8 mouse cellular contexts compared by ENCODE assay signal in genomic region chr10:84388357-84389141, GRCm38 (mm10). TPM values are rescaled to one million over a fixed set of nuclear protein-coding genes. Genes with fewer than 3 reads are reported as not detected.
DNase-seq lines count a peak whose midpoint lies in the region; ATAC-seq lines count a peak whose summit lies in the region.

No protein-coding gene starts in this region.

- 0 out of 2 replicates have a peak overlapping the region, but pooled peaks have one; percentile 6 for H3K9ac ChIP-seq in embryonic facial prominence, embryonic 13.5 days
- peak overlapping the region; percentile 29 for H3K9ac ChIP-seq in heart, embryonic 15.5 days

- no peak overlapping the region for H3K4me3 ChIP-seq in embryonic facial prominence, embryonic 13.5 days
- H3K4me3 ChIP-seq in heart, embryonic 15.5 days, result peak overlapping the region; percentile 33
- no peak overlapping the region for H3K4me3 ChIP-seq in midbrain, embryonic 10.5 days

- peaks cover 78% of the 10 kb centered on the region for H3K4me1 ChIP-seq in embryonic facial prominence, embryonic 13.5 days
- H3K4me1 ChIP-seq in heart, embryonic 15.5 days (replicated peaks), result peaks cover 91% of the 10 kb centered on the region
- H3K4me1 ChIP-seq in midbrain, embryonic 10.5 days, result peaks cover 93% of the 10 kb centered on the region

- peak overlapping the region; percentile 57 for H3K27ac ChIP-seq in embryonic facial prominence, embryonic 13.5 days
- H3K27ac ChIP-seq in heart, embryonic 15.5 days, result peak overlapping the region; percentile 96
- peak overlapping the region; percentile 63 for H3K27ac ChIP-seq in midbrain, embryonic 10.5 days (replicated peaks)

- WGBS in embryonic facial prominence, embryonic 13.5 days, result 23% methylated on average over 22 of the region's 22 CpGs
- 11% methylated on average over 22 of the region's 22 CpGs for WGBS in heart, embryonic 15.5 days
- WGBS in midbrain, embryonic 10.5 days, result 67% methylated on average over 22 of the region's 22 CpGs

- peak overlapping the region; percentile 40 for H3K4me2 ChIP-seq in embryonic facial prominence, embryonic 13.5 days
- peak overlapping the region; percentile 58 for H3K4me2 ChIP-seq in heart, embryonic 15.5 days

- H3K27me3 ChIP-seq in embryonic facial prominence, embryonic 13.5 days, result no peaks in the 10 kb centered on the region
- H3K27me3 ChIP-seq in heart, embryonic 15.5 days, result no peaks in the 10 kb centered on the region
- no peaks in the 10 kb centered on the region for H3K27me3 ChIP-seq in midbrain, embryonic 10.5 days (ENCODE audit: low read depth, poor library complexity, severe bottlenecking)

- no peak for ATAC-seq in embryonic facial prominence, embryonic 13.5 days (ENCODE audit: insufficient number of reproducible peaks, insufficient read depth, low FRiP score, low TSS enrichment, low read depth)
- peak; percentile 74 for ATAC-seq in heart, embryonic 15.5 days (replicated peaks; ENCODE audit: insufficient number of reproducible peaks, insufficient read depth, low FRiP score, low read depth)

- H3K9me3 ChIP-seq in embryonic facial prominence, embryonic 13.5 days, result no peaks in the 10 kb centered on the region
- no peaks in the 10 kb centered on the region for H3K9me3 ChIP-seq in heart, embryonic 15.5 days (replicated peaks)
- no peaks in the 10 kb centered on the region for H3K9me3 ChIP-seq in midbrain, embryonic 10.5 days (replicated peaks)

- 0 out of 2 replicates have a peak, but pooled peaks cover 12% of the 10 kb centered on the region for H3K36me3 ChIP-seq in embryonic facial prominence, embryonic 13.5 days
- H3K36me3 ChIP-seq in heart, embryonic 15.5 days, result 0 out of 2 replicates have a peak, but pooled peaks cover 6% of the 10 kb centered on the region
- peaks cover 83% of the 10 kb centered on the region for H3K36me3 ChIP-seq in midbrain, embryonic 10.5 days

- DNase-seq in adrenal gland, postnatal 14 days, result peak; percentile 15
- DNase-seq in adrenal gland, postnatal 25 days, result no peak
- peak; percentile 42 to 58 for DNase-seq in kidney, postnatal 36 days
- DNase-seq in midbrain, embryonic 10.5 days (ENCODE audit: low spot score), result no peak
- no peak for DNase-seq in adrenal gland, adult 8-10 months
- DNase-seq in layer of hippocampus, postnatal 14 days (ENCODE audit: low spot score in 2 of 2), result no peak

RNA-seq across cellular contexts. Expression of gene Nuak1, which starts 51.8 kb away (rescaled TPM):
- 7.0 and 9.5 TPM in 2 replicates for total RNA-seq in adrenal gland, postnatal 14 days (2021)
- total RNA-seq in adrenal gland, postnatal 25 days (2021), result 6.8 and 7.8 TPM in 2 replicates
- polyA plus RNA-seq in embryonic facial prominence, embryonic 13.5 days (2015; fragmentation: Nextera tagmentation; extraction: Ambion mirVana), result 2.9 and 3.0 TPM in 2 replicates
- 3.1 TPM in 2 replicates for polyA plus RNA-seq in heart, embryonic 15.5 days (2015; fragmentation: Nextera tagmentation; extraction: Ambion mirVana)
- polyA plus RNA-seq in midbrain, embryonic 10.5 days (2016; fragmentation: Nextera tagmentation; extraction: Ambion mirVana), result 3.0 and 4.0 TPM in 2 replicates
- total RNA-seq in adrenal gland, adult 8-10 months (2022), result 10 to 100 TPM; 10.1 to 13.6 (median 12.1) TPM
- total RNA-seq in layer of hippocampus, postnatal 14 days (2021), result 10 to 100 TPM; 47.6 to 50.2 TPM

Comparison
In these comparisons a context has a peak if more than half of its experiments do, and no peak if none do; other contexts are left out.
1. DNase-seq: peak in adrenal gland, postnatal 14 days (single experiment) and kidney, postnatal 36 days (2 of 2); none in adrenal gland, postnatal 25 days (single experiment), midbrain, embryonic 10.5 days (single experiment), adrenal gland, adult 8-10 months (single experiment) and layer of hippocampus, postnatal 14 days (0 of 2).
2. Peak in every context shown above with its lines, with median percentiles within 50 percentile points of each other: H3K27ac ChIP-seq.